Mouse (Mus musculus) effector memory CD4-positive, alpha-beta T cell, adult 7 months (primary cell): ENCODE data around the gene Vmn2r98. TPM values are rescaled to one million over a fixed set of nuclear protein-coding genes. Genes with fewer than 3 reads are reported as not detected.

Experiments used
- polyA plus RNA-seq: library from polyadenylated mRNA; unstranded; fragments of 100-300 nt; shearing (Covaris generic); gene quantifications from one replicate; pipeline ENCODE4 v1.2.1, GENCODE M21; 2017

Vmn2r98 gene
- polyA plus RNA-seq = not detected

GRCm38 (mm10) chr17:19053160-19053559 lies at the start of gene Vmn2r98:
Vmn2r98 (plus strand) TSS chr17:19053460.

Other genes starting within 250 kb of the Vmn2r98 start
- gene Vmn2r97, start 139.2 kb upstream of the Vmn2r98 start, polyA plus RNA-seq = 7.2 TPM